Mouse (Mus musculus): ENCODE results near the gene Gm26897. TPM values are rescaled to one million over a fixed set of nuclear protein-coding genes. Genes with fewer than 3 reads are reported as not detected.
A peak's percentile ranks its signal among the peaks of the same experiment; 100 is the strongest.

Gm26897 gene
- polyA plus RNA-seq, 1 experiment from 2014 or later = not detected

DNA sequence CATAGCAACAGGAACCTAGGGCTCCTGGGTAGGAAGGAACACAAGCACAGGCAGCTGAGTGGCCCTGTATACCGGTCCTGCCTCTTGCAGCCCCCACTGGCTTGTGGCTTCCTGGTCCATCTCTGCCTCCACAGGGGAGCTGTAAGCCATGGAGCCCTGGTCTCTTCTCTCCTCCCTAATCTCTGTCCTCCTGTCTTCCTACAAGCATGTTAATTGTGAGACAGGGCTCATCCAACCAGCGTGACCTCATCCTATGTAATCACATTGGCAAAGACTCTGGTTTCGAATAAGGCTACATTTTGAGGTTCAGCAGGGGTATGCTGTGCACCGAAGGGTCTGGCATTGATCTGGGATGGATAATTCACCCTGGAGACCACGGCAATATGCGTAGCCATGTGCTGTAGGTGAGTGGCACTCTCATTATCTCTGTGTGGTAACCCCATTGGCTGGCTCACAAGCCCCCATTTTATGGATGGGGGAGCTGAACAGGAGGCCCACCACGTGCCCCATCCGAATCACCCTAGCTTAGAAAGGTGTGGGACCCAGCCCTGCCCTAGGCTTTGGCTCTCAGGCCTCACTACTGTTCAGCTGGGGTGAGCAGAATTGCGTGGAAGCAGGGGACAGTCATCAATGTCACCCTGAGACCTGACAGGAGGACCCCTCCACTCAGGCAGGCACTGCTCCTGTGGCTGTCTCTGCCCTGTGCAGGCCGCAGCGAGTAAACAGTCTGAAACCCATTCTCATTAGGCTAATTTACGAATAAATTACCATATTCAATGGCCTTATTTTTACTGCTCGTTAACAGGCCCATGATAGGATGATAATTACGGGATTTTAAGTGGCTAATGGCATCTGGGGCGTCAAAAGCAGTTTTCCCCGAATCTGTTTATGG is 6.9 kb downstream of the Gm26897 start:
- no peaks in the 10 kb centered on the region for H3K4me1 ChIP-seq (replicated peaks; ENCODE audit: control insufficient read depth, insufficient read depth)
- H3K36me3 ChIP-seq (ENCODE audit: control insufficient read depth, insufficient read depth, low read length) = no peaks in the 10 kb centered on the region
- TF ChIP-seq CTCF (IDR thresholded peaks at IDR 0.05; ENCODE audit: low read depth) = no peak
- TF ChIP-seq EP300 (optimal IDR thresholded peaks at IDR 0.05) = no peak
- no peaks in the 10 kb centered on the region for H3K27me3 ChIP-seq (ENCODE audit: control insufficient read depth, insufficient read depth, low read length)
- no peaks in the 10 kb centered on the region for H3K9me3 ChIP-seq (ENCODE audit: control insufficient read depth, low read length)
- H3K9ac ChIP-seq (ENCODE audit: low read length) = no peak overlapping the region
- DNase-seq (ENCODE audit: low spot score) (no peak), ATAC-seq (ENCODE audit: low FRiP score, low TSS enrichment) (no peak)
- H3K4me2 ChIP-seq (replicated peaks; ENCODE audit: low read depth) = no peak overlapping the region
- 52% methylated on average over 16 of the region's 16 CpGs for WGBS
- H3K27ac ChIP-seq (replicated peaks) = no peak overlapping the region
- no peak overlapping the region for H3K4me3 ChIP-seq (ENCODE audit: low read depth, low read length)

DNA sequence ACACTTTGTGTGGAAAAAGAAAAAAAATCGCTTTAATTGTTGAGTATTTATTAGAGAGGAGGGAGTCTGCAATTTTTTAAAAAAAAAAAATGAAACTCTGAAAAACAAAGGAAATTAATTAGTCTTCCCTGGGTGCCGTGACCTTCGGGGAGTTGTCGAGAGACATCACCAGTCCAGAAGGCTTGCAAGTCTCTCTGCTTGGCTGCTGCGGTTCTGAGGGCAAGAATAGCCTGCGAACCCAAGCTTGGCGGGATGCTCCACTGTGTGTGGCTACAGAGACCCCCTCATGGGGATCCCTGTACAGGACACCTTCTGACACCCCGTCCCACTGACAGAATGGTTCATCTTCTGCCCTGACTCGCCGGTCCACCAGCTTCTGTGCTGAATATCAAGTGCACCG is 7.6 kb downstream of the Gm26897 start:
- DNase-seq (ENCODE audit: low spot score) (no peak), ATAC-seq (ENCODE audit: low FRiP score, low TSS enrichment) (no peak)
- Histone ChIP-seq H3K4me1 (replicated peaks; ENCODE audit: control insufficient read depth, insufficient read depth) (no peaks in the 10 kb centered on the region), H3K9ac (ENCODE audit: low read length) (no peak overlapping the region), H3K27me3 (ENCODE audit: control insufficient read depth, insufficient read depth, low read length) (no peaks in the 10 kb centered on the region), H3K27ac (replicated peaks) (no peak overlapping the region), H3K9me3 (ENCODE audit: control insufficient read depth, low read length) (no peaks in the 10 kb centered on the region), H3K4me3 (ENCODE audit: low read depth, low read length) (no peak overlapping the region), H3K36me3 (ENCODE audit: control insufficient read depth, insufficient read depth, low read length) (no peaks in the 10 kb centered on the region), H3K4me2 (replicated peaks; ENCODE audit: low read depth) (no peak overlapping the region)
- TF ChIP-seq EP300 (optimal IDR thresholded peaks at IDR 0.05) = no peak
- TF ChIP-seq CTCF (IDR thresholded peaks at IDR 0.05; ENCODE audit: low read depth) = no peak
- WGBS = 37% methylated on average over 11 of the region's 11 CpGs

DNA sequence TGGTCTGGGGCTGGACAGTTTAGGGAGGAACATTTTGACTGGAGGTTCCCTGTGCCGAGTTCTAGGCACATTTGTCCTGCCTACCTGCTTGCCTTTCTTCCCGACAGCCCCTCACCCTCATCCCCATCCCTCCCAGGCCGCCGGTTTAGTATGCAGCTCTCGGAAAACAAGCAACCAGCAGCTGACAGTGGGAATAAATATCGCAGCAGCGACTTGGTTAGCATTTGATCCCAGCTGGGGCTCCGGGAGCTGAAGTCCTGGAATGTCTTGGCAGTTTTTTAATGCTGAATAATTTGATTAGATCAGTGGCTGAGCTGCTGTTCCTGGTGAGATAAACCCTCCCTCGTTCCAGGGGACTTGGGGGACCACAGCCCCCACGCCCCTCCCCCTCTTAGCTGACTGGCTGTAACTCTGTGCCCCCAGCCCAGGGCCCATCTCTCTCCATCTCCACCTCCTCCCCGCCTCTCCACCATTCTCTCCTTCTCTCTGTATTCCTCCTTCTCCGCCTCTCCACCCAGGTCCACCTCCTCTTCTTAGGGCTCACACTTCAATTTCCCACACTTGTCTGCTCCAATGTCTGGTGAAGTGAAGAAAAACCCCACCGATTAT is 8.7 kb downstream of the Gm26897 start:
- 12% methylated on average over 13 of the region's 13 CpGs for WGBS
- Histone ChIP-seq H3K36me3 (ENCODE audit: control insufficient read depth, insufficient read depth, low read length) (no peaks in the 10 kb centered on the region), H3K9me3 (ENCODE audit: control insufficient read depth, low read length) (no peaks in the 10 kb centered on the region), H3K27me3 (ENCODE audit: control insufficient read depth, insufficient read depth, low read length) (no peaks in the 10 kb centered on the region), H3K4me3 (ENCODE audit: low read depth, low read length) (no peak overlapping the region), H3K9ac (ENCODE audit: low read length) (no peak overlapping the region), H3K27ac (replicated peaks) (peak overlapping the region; percentile 61), H3K4me2 (replicated peaks; ENCODE audit: low read depth) (no peak overlapping the region), H3K4me1 (replicated peaks; ENCODE audit: control insufficient read depth, insufficient read depth) (no peaks in the 10 kb centered on the region)
- peak; percentile 15; the same call in 1 of the 2 replicates for ATAC-seq (ENCODE audit: low FRiP score, low TSS enrichment)
- TF ChIP-seq CTCF (IDR thresholded peaks at IDR 0.05; ENCODE audit: low read depth) = no peak
- TF ChIP-seq EP300 (optimal IDR thresholded peaks at IDR 0.05) = no peak
- no peak for DNase-seq (ENCODE audit: low spot score)

DNA sequence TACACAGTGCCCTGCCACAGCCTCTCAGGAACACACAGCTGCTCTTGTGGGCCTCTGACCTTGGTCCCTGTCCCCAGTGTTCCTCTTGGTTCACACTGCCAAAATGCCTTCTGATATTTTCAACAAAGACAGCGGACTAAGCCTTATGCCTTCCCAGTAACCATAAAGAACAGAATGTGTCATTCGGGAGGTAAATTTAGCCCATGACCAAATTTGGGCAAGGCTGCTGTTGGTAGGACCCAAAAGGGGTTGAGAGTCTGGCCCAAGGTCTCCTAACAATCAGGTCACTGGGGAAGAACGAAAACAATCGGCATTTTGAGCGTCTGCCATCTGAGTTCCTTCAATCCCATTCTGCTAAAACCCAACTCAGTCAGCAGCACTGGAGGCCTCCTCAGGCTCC is 15.9 kb downstream of the Gm26897 start:
- Histone ChIP-seq H3K4me3 (ENCODE audit: low read depth, low read length) (no peak overlapping the region), H3K9ac (ENCODE audit: low read length) (no peak overlapping the region), H3K9me3 (ENCODE audit: control insufficient read depth, low read length) (no peaks in the 10 kb centered on the region), H3K36me3 (ENCODE audit: control insufficient read depth, insufficient read depth, low read length) (no peaks in the 10 kb centered on the region), H3K27ac (replicated peaks) (peak overlapping the region; percentile 73), H3K4me1 (replicated peaks; ENCODE audit: control insufficient read depth, insufficient read depth) (no peaks in the 10 kb centered on the region), H3K27me3 (ENCODE audit: control insufficient read depth, insufficient read depth, low read length) (no peaks in the 10 kb centered on the region), H3K4me2 (replicated peaks; ENCODE audit: low read depth) (no peak overlapping the region)
- TF ChIP-seq CTCF (IDR thresholded peaks at IDR 0.05; ENCODE audit: low read depth) (no peak), EP300 (optimal IDR thresholded peaks at IDR 0.05) (no peak)
- no peak for DNase-seq (ENCODE audit: low spot score)
- 54% methylated on average over 5 of the region's 5 CpGs for WGBS
- ATAC-seq (ENCODE audit: low FRiP score, low TSS enrichment) = peak; percentile 64; the same call in 1 of the 2 replicates

DNA sequence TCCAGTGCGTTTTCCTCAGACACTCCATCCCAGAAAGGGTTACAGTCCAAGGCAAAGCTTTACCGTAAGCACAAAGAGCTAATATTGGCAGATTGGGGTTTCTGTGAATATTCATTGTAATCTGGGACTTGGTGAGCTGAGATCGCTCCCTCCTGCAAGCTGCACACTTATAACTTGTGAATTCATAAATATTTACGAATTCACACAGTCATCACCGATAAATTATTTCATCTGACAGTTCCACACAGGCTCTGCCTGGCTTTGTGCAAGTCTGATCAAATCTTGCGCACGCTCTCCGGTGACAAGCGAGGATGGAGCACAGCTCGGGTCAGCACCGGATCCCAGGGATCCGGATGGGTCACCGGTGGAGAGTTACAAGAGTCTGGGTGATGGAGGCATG is 16.4 kb downstream of the Gm26897 start:
- Histone ChIP-seq H3K9ac (ENCODE audit: low read length) (no peak overlapping the region), H3K27ac (replicated peaks) (peak overlapping the region; percentile 79), H3K27me3 (ENCODE audit: control insufficient read depth, insufficient read depth, low read length) (no peaks in the 10 kb centered on the region), H3K9me3 (ENCODE audit: control insufficient read depth, low read length) (no peaks in the 10 kb centered on the region), H3K36me3 (ENCODE audit: control insufficient read depth, insufficient read depth, low read length) (no peaks in the 10 kb centered on the region), H3K4me2 (replicated peaks; ENCODE audit: low read depth) (no peak overlapping the region), H3K4me3 (ENCODE audit: low read depth, low read length) (no peak overlapping the region), H3K4me1 (replicated peaks; ENCODE audit: control insufficient read depth, insufficient read depth) (no peaks in the 10 kb centered on the region)
- WGBS = 40% methylated on average over 13 of the region's 13 CpGs
- DNase-seq (ENCODE audit: low spot score) = no peak
- no peak for TF ChIP-seq CTCF (IDR thresholded peaks at IDR 0.05; ENCODE audit: low read depth)
- no peak for TF ChIP-seq EP300 (optimal IDR thresholded peaks at IDR 0.05)
- ATAC-seq (ENCODE audit: low FRiP score, low TSS enrichment) = peak; percentile 45; the same call in 1 of the 2 replicates

All from stomach, postnatal 0 days (tissue).